In genomic region chr11:114745134-114745533, GRCm38 (mm10) we compare ENCODE assay signal across 7 mouse cellular contexts. TPM values are rescaled to one million over a fixed set of nuclear protein-coding genes. Genes with fewer than 3 reads are reported as not detected.
DNase-seq lines count a peak whose midpoint lies in the region; ATAC-seq and TF ChIP-seq lines count a peak whose summit lies in the region.

No protein-coding gene starts in this region.

- H3K4me2 ChIP-seq in intestine, postnatal 0 days (replicated peaks; ENCODE audit: low read depth): peak overlapping the region; percentile 24; the same call in 1 of the 2 replicates
- H3K4me2 ChIP-seq in midbrain, embryonic 14.5 days (ENCODE audit: low read length): peak overlapping the region; percentile 42

- no peaks in the 10 kb centered on the region for H3K27me3 ChIP-seq in intestine, postnatal 0 days (replicated peaks; ENCODE audit: control insufficient read depth, insufficient read depth, low read length)
- peaks cover 9% of the 10 kb centered on the region; the same call in 1 of the 2 replicates for H3K27me3 ChIP-seq in midbrain, embryonic 14.5 days (ENCODE audit: control insufficient read depth, insufficient read depth, low read length)

- intact Hi-C loops in left cerebral cortex, postnatal 36 days (cut with DNase I): loop anchor here (1.0 to 5.0 kb wide), 4 partner anchors 44 to 167 kb away; no protein-coding TSS in a partner anchor

- ATAC-seq in intestine, postnatal 0 days: peak; percentile 58
- ATAC-seq in midbrain, embryonic 14.5 days (ENCODE audit: low FRiP score, low TSS enrichment): 0 out of 2 replicates have a peak, but pooled peaks have one; percentile 27

- H3K9ac ChIP-seq in intestine, postnatal 0 days (ENCODE audit: low read depth, low read length): no peak overlapping the region
- no peak overlapping the region for H3K9ac ChIP-seq in midbrain, embryonic 14.5 days (replicated peaks; ENCODE audit: low read length)

- H3K4me1 ChIP-seq in intestine, postnatal 0 days (replicated peaks; ENCODE audit: control insufficient read depth, insufficient read depth, low read length): no peaks in the 10 kb centered on the region
- H3K4me1 ChIP-seq in midbrain, embryonic 14.5 days (ENCODE audit: control insufficient read depth, insufficient read depth, low read length): peaks cover 10% of the 10 kb centered on the region

- H3K27ac ChIP-seq in intestine, postnatal 0 days (ENCODE audit: low read depth, low read length): no peak overlapping the region
- H3K27ac ChIP-seq in midbrain, embryonic 14.5 days (replicated peaks; ENCODE audit: low read depth, low read length): no peak overlapping the region

- 1% methylated on average over 12 of the region's 12 CpGs for WGBS in intestine, postnatal 0 days
- 2% methylated on average over 12 of the region's 12 CpGs for WGBS in midbrain, embryonic 14.5 days

- peak; percentile 99 for TF ChIP-seq CTCF in intestine, postnatal 0 days (IDR thresholded peaks at IDR 0.05; ENCODE audit: low read depth)

- H3K9me3 ChIP-seq in intestine, postnatal 0 days (ENCODE audit: control insufficient read depth): no peaks in the 10 kb centered on the region
- no peaks in the 10 kb centered on the region for H3K9me3 ChIP-seq in midbrain, embryonic 14.5 days (ENCODE audit: control insufficient read depth, low read length)

- H3K36me3 ChIP-seq in intestine, postnatal 0 days (ENCODE audit: control insufficient read depth, insufficient read depth): no peaks in the 10 kb centered on the region
- no peaks in the 10 kb centered on the region for H3K36me3 ChIP-seq in midbrain, embryonic 14.5 days (ENCODE audit: control insufficient read depth, insufficient read depth, low read length)

- H3K4me3 ChIP-seq in intestine, postnatal 0 days (ENCODE audit: low read depth, low read length): no peak overlapping the region
- H3K4me3 ChIP-seq in midbrain, embryonic 14.5 days (replicated peaks; ENCODE audit: low read depth, low read length): no peak overlapping the region

- DNase-seq in adrenal gland, postnatal 10 days: peak; percentile 96
- peak; percentile 78 for DNase-seq in embryo, embryonic 11.5 days (ENCODE audit: low read depth, low spot score)
- peak; percentile 91 to 93 for DNase-seq in gastrocnemius, postnatal 4 days (ENCODE audit: low spot score in 2 of 2)
- peak; percentile 85 to 89 for DNase-seq in left cerebral cortex, postnatal 36 days (ENCODE audit: low spot score in 2 of 2)
- DNase-seq in midbrain, embryonic 14.5 days: peak; percentile 95
- peak; percentile 69 for DNase-seq in spleen, adult 12 weeks (ENCODE audit: low spot score)

RNA-seq across cellular contexts. Expression of gene Dnaic2, which starts 17.9 kb away (rescaled TPM):
- under 1 TPM; 0.55 to 0.57 TPM for total RNA-seq in adrenal gland, postnatal 10 days (2021)
- total RNA-seq in gastrocnemius, postnatal 4 days (2021): 1 to 10 TPM; 1.3 to 2.0 TPM
- polyA plus RNA-seq in intestine, postnatal 0 days (2015; fragmentation: Nextera tagmentation; extraction: Ambion mirVana): 0.12 and 0.22 TPM in 2 replicates
- total RNA-seq in left cerebral cortex, postnatal 36 days (2021): 1 to 10 TPM in 1 of 2 experiments, under 1 TPM in 1; 0.91 to 2.1 TPM
- 1.7 and 1.9 TPM in 2 replicates for polyA plus RNA-seq in midbrain, embryonic 14.5 days (2014; fragmentation: Nextera tagmentation; extraction: Ambion mirVana)

RNA-seq across cellular contexts. Expression of gene Kif19a, which starts 20.1 kb away (rescaled TPM):
- 1 to 10 TPM in 1 of 2 experiments, under 1 TPM in 1; 0.67 to 1.1 TPM for total RNA-seq in adrenal gland, postnatal 10 days (2021)
- total RNA-seq in gastrocnemius, postnatal 4 days (2021): 1 to 10 TPM; 3.4 to 5.6 TPM
- 0.21 and 0.67 TPM in 2 replicates for polyA plus RNA-seq in intestine, postnatal 0 days (2015; fragmentation: Nextera tagmentation; extraction: Ambion mirVana)
- 1 to 10 TPM; 4.5 to 4.8 TPM for total RNA-seq in left cerebral cortex, postnatal 36 days (2021)
- 0.88 and 0.96 TPM in 2 replicates for polyA plus RNA-seq in midbrain, embryonic 14.5 days (2014; fragmentation: Nextera tagmentation; extraction: Ambion mirVana)

RNA-seq across cellular contexts. Expression of gene Btbd17, which starts 50.6 kb away (rescaled TPM):
- under 1 TPM; 0.21 to 0.33 TPM for total RNA-seq in adrenal gland, postnatal 10 days (2021)
- 1 to 10 TPM; 3.6 to 4.4 TPM for total RNA-seq in gastrocnemius, postnatal 4 days (2021)
- 0.14 and 0.20 TPM in 2 replicates for polyA plus RNA-seq in intestine, postnatal 0 days (2015; fragmentation: Nextera tagmentation; extraction: Ambion mirVana)
- 10 to 100 TPM; 29.1 to 35.8 TPM for total RNA-seq in left cerebral cortex, postnatal 36 days (2021)
- polyA plus RNA-seq in midbrain, embryonic 14.5 days (2014; fragmentation: Nextera tagmentation; extraction: Ambion mirVana): 18.6 and 21.6 TPM in 2 replicates

RNA-seq across cellular contexts. Expression of gene Gpr142, which starts 53.6 kb away (rescaled TPM):
- not detected for total RNA-seq in adrenal gland, postnatal 10 days (2021)
- not detected for total RNA-seq in gastrocnemius, postnatal 4 days (2021)
- not detected in 2 replicates for polyA plus RNA-seq in intestine, postnatal 0 days (2015; fragmentation: Nextera tagmentation; extraction: Ambion mirVana)
- total RNA-seq in left cerebral cortex, postnatal 36 days (2021): not detected
- polyA plus RNA-seq in midbrain, embryonic 14.5 days (2014; fragmentation: Nextera tagmentation; extraction: Ambion mirVana): not detected in 2 replicates

Comparison
In these comparisons a context has a peak if more than half of its experiments do, and no peak if none do; other contexts are left out.
1. RNA of gene Btbd17, which starts 50.6 kb away (total RNA-seq): 29.1 to 35.8 TPM in left cerebral cortex, postnatal 36 days; 3.6 to 4.4 TPM in gastrocnemius, postnatal 4 days and 0.21 to 0.33 TPM in adrenal gland, postnatal 10 days; every median in the first group is over 4 times any median in the second.
2. Peak in every context shown above with its lines, with median percentiles within 50 percentile points of each other: DNase-seq.